Mouse (Mus musculus): ENCODE results near the gene Anapc4. TPM values are rescaled to one million over a fixed set of nuclear protein-coding genes. Genes with fewer than 3 reads are reported as not detected.

Anapc4 gene
- polyA plus RNA-seq, 1 experiment from 2014 or later = 57.6 TPM

- Histone ChIP-seq H3K9ac (no peak overlapping the region), H3K4me2 (no peak overlapping the region), H3K27ac (no peak overlapping the region), H3K27me3 (no peaks in the 10 kb centered on the region), H3K4me1 (replicated peaks) (peaks cover 3% of the 10 kb centered on the region; the same call in 1 of the 2 replicates), H3K36me3 (peaks cover 36% of the 10 kb centered on the region), H3K4me3 (no peak overlapping the region), H3K9me3 (replicated peaks) (no peaks in the 10 kb centered on the region)
- no peak for ATAC-seq (replicated peaks; ENCODE audit: insufficient number of reproducible peaks, insufficient read depth, low FRiP score, low read depth)
- 86% methylated on average over 12 of the region's 12 CpGs for WGBS
Measured at GRCm38 (mm10) chr5:52868918-52869703, 35.3 kb downstream of the Anapc4 start.

- no peaks in the 10 kb centered on the region for H3K4me1 ChIP-seq (replicated peaks)
- H3K27ac ChIP-seq = no peak overlapping the region
- no peaks in the 10 kb centered on the region for H3K9me3 ChIP-seq (replicated peaks)
- no peak overlapping the region for H3K9ac ChIP-seq
- no peaks in the 10 kb centered on the region for H3K27me3 ChIP-seq
- no peak overlapping the region for H3K4me2 ChIP-seq
- WGBS = 8% methylated on average over 1 of the region's 1 CpGs
- H3K36me3 ChIP-seq = peaks cover 22% of the 10 kb centered on the region
- H3K4me3 ChIP-seq = no peak overlapping the region
- ATAC-seq (replicated peaks; ENCODE audit: insufficient number of reproducible peaks, insufficient read depth, low FRiP score, low read depth) = no peak
Measured at GRCm38 (mm10) chr5:52871461-52871860, 37.6 kb downstream of the Anapc4 start.

- H3K4me1 ChIP-seq (replicated peaks) = no peaks in the 10 kb centered on the region
- H3K4me2 ChIP-seq = no peak overlapping the region
- no peak for ATAC-seq (replicated peaks; ENCODE audit: insufficient number of reproducible peaks, insufficient read depth, low FRiP score, low read depth)
- H3K9ac ChIP-seq = no peak overlapping the region
- H3K4me3 ChIP-seq = no peak overlapping the region
- peaks cover 18% of the 10 kb centered on the region for H3K36me3 ChIP-seq
- H3K27ac ChIP-seq = no peak overlapping the region
- H3K9me3 ChIP-seq (replicated peaks) = no peaks in the 10 kb centered on the region
- no peaks in the 10 kb centered on the region for H3K27me3 ChIP-seq
- WGBS = 92% methylated on average over 13 of the region's 13 CpGs
Measured at GRCm38 (mm10) chr5:52871986-52872385, 38.2 kb downstream of the Anapc4 start.

GRCm38 (mm10) chr5:52878847-52879246 lies 45.0 kb downstream of the Anapc4 start:
- no peaks in the 10 kb centered on the region for H3K9me3 ChIP-seq (replicated peaks)
- WGBS = 6% methylated on average over 8 of the region's 14 CpGs
- no peak for ATAC-seq (replicated peaks; ENCODE audit: insufficient number of reproducible peaks, insufficient read depth, low FRiP score, low read depth)
- H3K9ac ChIP-seq = no peak overlapping the region
- H3K27me3 ChIP-seq = no peaks in the 10 kb centered on the region
- no peak overlapping the region for H3K27ac ChIP-seq
- no peaks in the 10 kb centered on the region for H3K4me1 ChIP-seq (replicated peaks)
- no peak overlapping the region for H3K4me3 ChIP-seq
- no peaks in the 10 kb centered on the region for H3K36me3 ChIP-seq
- no peak overlapping the region for H3K4me2 ChIP-seq

- no peak overlapping the region for H3K27ac ChIP-seq
- no peaks in the 10 kb centered on the region for H3K4me1 ChIP-seq (replicated peaks)
- no peaks in the 10 kb centered on the region for H3K27me3 ChIP-seq
- no peak overlapping the region for H3K4me2 ChIP-seq
- no peak overlapping the region for H3K9ac ChIP-seq
- no peak overlapping the region for H3K4me3 ChIP-seq
- no peaks in the 10 kb centered on the region for H3K9me3 ChIP-seq (replicated peaks)
- no peak for ATAC-seq (replicated peaks; ENCODE audit: insufficient number of reproducible peaks, insufficient read depth, low FRiP score, low read depth)
- 84% methylated on average over 6 of the region's 6 CpGs for WGBS
- H3K36me3 ChIP-seq = no peaks in the 10 kb centered on the region
Measured at GRCm38 (mm10) chr5:52879926-52880325, 46.1 kb downstream of the Anapc4 start.

- H3K27me3 ChIP-seq = no peaks in the 10 kb centered on the region
- no peak overlapping the region for H3K4me2 ChIP-seq
- no peak overlapping the region for H3K9ac ChIP-seq
- H3K27ac ChIP-seq = no peak overlapping the region
- H3K4me3 ChIP-seq = no peak overlapping the region
- H3K4me1 ChIP-seq (replicated peaks) = no peaks in the 10 kb centered on the region
- WGBS = 47% methylated on average over 2 of the region's 2 CpGs
- no peaks in the 10 kb centered on the region for H3K9me3 ChIP-seq (replicated peaks)
- no peaks in the 10 kb centered on the region for H3K36me3 ChIP-seq
- ATAC-seq (replicated peaks; ENCODE audit: insufficient number of reproducible peaks, insufficient read depth, low FRiP score, low read depth) = no peak
Measured at GRCm38 (mm10) chr5:52882446-52882845, 48.6 kb downstream of the Anapc4 start.

GRCm38 (mm10) chr5:52887085-52887484 lies 53.3 kb downstream of the Anapc4 start:
- WGBS = 46% methylated on average over 12 of the region's 12 CpGs
- Histone ChIP-seq H3K4me1 (replicated peaks) (no peaks in the 10 kb centered on the region), H3K4me3 (no peak overlapping the region), H3K9ac (no peak overlapping the region), H3K27ac (no peak overlapping the region), H3K27me3 (no peaks in the 10 kb centered on the region), H3K4me2 (no peak overlapping the region), H3K36me3 (no peaks in the 10 kb centered on the region), H3K9me3 (replicated peaks) (no peaks in the 10 kb centered on the region)
- no peak for ATAC-seq (replicated peaks; ENCODE audit: insufficient number of reproducible peaks, insufficient read depth, low FRiP score, low read depth)

- ATAC-seq (replicated peaks; ENCODE audit: insufficient number of reproducible peaks, insufficient read depth, low FRiP score, low read depth) = no peak; the same call in 1 of the 2 replicates
- Histone ChIP-seq H3K9ac (no peak overlapping the region), H3K27me3 (no peaks in the 10 kb centered on the region), H3K27ac (no peak overlapping the region), H3K4me1 (replicated peaks) (no peaks in the 10 kb centered on the region), H3K4me3 (no peak overlapping the region), H3K36me3 (no peaks in the 10 kb centered on the region), H3K9me3 (replicated peaks) (no peaks in the 10 kb centered on the region), H3K4me2 (no peak overlapping the region)
- WGBS = 81% methylated on average over 7 of the region's 7 CpGs
Measured at GRCm38 (mm10) chr5:52889919-52890318, 56.1 kb downstream of the Anapc4 start.

GRCm38 (mm10) chr5:52891949-52892835 lies 58.4 kb downstream of the Anapc4 start:
- Histone ChIP-seq H3K9me3 (replicated peaks) (no peaks in the 10 kb centered on the region), H3K4me3 (no peak overlapping the region), H3K27ac (no peak overlapping the region), H3K4me2 (no peak overlapping the region), H3K9ac (no peak overlapping the region), H3K36me3 (no peaks in the 10 kb centered on the region), H3K4me1 (replicated peaks) (no peaks in the 10 kb centered on the region), H3K27me3 (no peaks in the 10 kb centered on the region)
- no peak for ATAC-seq (replicated peaks; ENCODE audit: insufficient number of reproducible peaks, insufficient read depth, low FRiP score, low read depth)
- WGBS = 62% methylated on average over 12 of the region's 12 CpGs

GRCm38 (mm10) chr5:52893938-52894337 lies 60.1 kb downstream of the Anapc4 start:
- no peaks in the 10 kb centered on the region for H3K27me3 ChIP-seq
- no peak overlapping the region for H3K4me2 ChIP-seq
- no peak overlapping the region for H3K27ac ChIP-seq
- WGBS = 78% methylated on average over 5 of the region's 5 CpGs
- no peaks in the 10 kb centered on the region for H3K9me3 ChIP-seq (replicated peaks)
- no peak for ATAC-seq (replicated peaks; ENCODE audit: insufficient number of reproducible peaks, insufficient read depth, low FRiP score, low read depth)
- H3K4me3 ChIP-seq = no peak overlapping the region
- H3K4me1 ChIP-seq (replicated peaks) = no peaks in the 10 kb centered on the region
- H3K36me3 ChIP-seq = no peaks in the 10 kb centered on the region
- H3K9ac ChIP-seq = no peak overlapping the region

GRCm38 (mm10) chr5:52904246-52904645 lies 70.4 kb downstream of the Anapc4 start:
- H3K4me1 ChIP-seq (replicated peaks) = no peaks in the 10 kb centered on the region
- H3K9me3 ChIP-seq (replicated peaks) = no peaks in the 10 kb centered on the region
- H3K36me3 ChIP-seq = no peaks in the 10 kb centered on the region
- no peaks in the 10 kb centered on the region for H3K27me3 ChIP-seq
- WGBS = 23% methylated on average over 4 of the region's 4 CpGs
- H3K4me2 ChIP-seq = no peak overlapping the region
- no peak for ATAC-seq (replicated peaks; ENCODE audit: insufficient number of reproducible peaks, insufficient read depth, low FRiP score, low read depth)
- H3K27ac ChIP-seq = no peak overlapping the region
- no peak overlapping the region for H3K9ac ChIP-seq
- no peak overlapping the region for H3K4me3 ChIP-seq

Data from heart, embryonic 15.5 days (tissue).